Mouse (Mus musculus): ENCODE data around the gene Lrrc39.

GRCm38 (mm10) chr3:116520141-116520761, 42.5 kb upstream of the Lrrc39 start:
- TF ChIP-seq CTCF (IDR thresholded peaks at IDR 0.05; ENCODE audit: insufficient read depth, low read length) (no peak), POLR2A (IDR thresholded peaks at IDR 0.05; ENCODE audit: borderline replicate concordance, extremely low read depth, low read depth, low read length) (no peak)

Measured in lung, adult 2 months (tissue).